Mouse (Mus musculus) hindbrain, embryonic 13.5 days (tissue): ENCODE measurements at regions not wholly inside any gene's neighbourhood (a gene's known extent, or its start where the extent isn't known, plus 50 kb on each side); places are given as distances from the start of the nearest gene placed in this dataset.

Experiments used
- ATAC-seq: fragments of 200-750 bp; cut with Nextera tagmentation; 2 replicates; pipeline ENCODE4 v1.8.0; 2017; ENCODE audit warnings: moderate TSS enrichment; ENCODE audit not compliant: low FRiP score
- H3K27ac ChIP-seq: fragments of 300-500 bp; sonication (generic); 2 replicates; pipeline ENCODE4 v1.5.1; 2015; ENCODE audit warnings: inconsistent platforms, mild to moderate bottlenecking, moderate library complexity
- H3K27me3 ChIP-seq: fragments of 300-500 bp; sonication (generic); 2 replicates; pipeline ENCODE4 v1.6.1; 2015; ENCODE audit warnings: mild to moderate bottlenecking, inconsistent platforms
- H3K36me3 ChIP-seq: fragments of 300-500 bp; sonication (generic); 2 replicates; pipeline ENCODE4 v1.6.1; 2015; ENCODE audit warnings: mild to moderate bottlenecking, inconsistent platforms
- H3K4me1 ChIP-seq: fragments of 300-500 bp; sonication (generic); replicated peaks from 2 replicates; pipeline ENCODE4 v1.6.1; 2015; ENCODE audit warnings: inconsistent platforms
- H3K4me2 ChIP-seq: fragments of 300-500 bp; sonication (generic); 2 replicates; pipeline ENCODE4 v1.6.1; 2015; ENCODE audit warnings: inconsistent platforms, mild to moderate bottlenecking, moderate library complexity
- H3K4me3 ChIP-seq: fragments of 300-500 bp; sonication (generic); 2 replicates; pipeline ENCODE4 v1.5.1; 2015; ENCODE audit warnings: mild to moderate bottlenecking, inconsistent platforms
- H3K9ac ChIP-seq: fragments of 300-500 bp; sonication (generic); 2 replicates; pipeline ENCODE4 v1.6.1; 2015; ENCODE audit warnings: mild to moderate bottlenecking, inconsistent platforms
- H3K9me3 ChIP-seq: fragments of 300-500 bp; sonication (generic); 2 replicates; pipeline ENCODE4 v1.6.1; 2016; ENCODE audit warnings: inconsistent platforms
- WGBS: fragments of 180-500 bp; shearing (Covaris S2); methylation state at CpG from one replicate; pipeline ENCODE4 v1.1.7; 2015; 5-methylcytosine and 5-hydroxymethylcytosine counted together

GRCm38 (mm10) chr6:24238541-24238940, 70.6 kb upstream of the Slc13a1 start:
- no peaks in the 10 kb centered on the region for H3K4me1 ChIP-seq
- no peak overlapping the region for H3K27ac ChIP-seq
- ATAC-seq, result no peak
- no peaks in the 10 kb centered on the region for H3K9me3 ChIP-seq
- no peaks in the 10 kb centered on the region for H3K36me3 ChIP-seq
- 72% methylated on average over 1 of the region's 1 CpGs for WGBS
- no peak overlapping the region for H3K4me2 ChIP-seq
- H3K4me3 ChIP-seq, result no peak overlapping the region
- H3K9ac ChIP-seq, result no peak overlapping the region
- no peaks in the 10 kb centered on the region for H3K27me3 ChIP-seq

GRCm38 (mm10) chr6:24238054-24238453, 70.2 kb upstream of the Slc13a1 start:
- Histone ChIP-seq H3K4me2 (no peak overlapping the region), H3K9ac (no peak overlapping the region), H3K36me3 (no peaks in the 10 kb centered on the region), H3K27me3 (no peaks in the 10 kb centered on the region), H3K4me1 (no peaks in the 10 kb centered on the region), H3K4me3 (no peak overlapping the region), H3K27ac (no peak overlapping the region), H3K9me3 (no peaks in the 10 kb centered on the region)
- no peak for ATAC-seq
- WGBS, result 71% methylated on average over 2 of the region's 2 CpGs

GRCm38 (mm10) chr6:24233626-24234025, 65.7 kb upstream of the Slc13a1 start:
- no peak overlapping the region for H3K4me2 ChIP-seq
- H3K9ac ChIP-seq, result no peak overlapping the region
- no peak overlapping the region for H3K4me3 ChIP-seq
- no peak overlapping the region for H3K27ac ChIP-seq
- no peaks in the 10 kb centered on the region for H3K36me3 ChIP-seq
- ATAC-seq, result no peak
- no peaks in the 10 kb centered on the region for H3K4me1 ChIP-seq
- 88% methylated on average over 2 of the region's 2 CpGs for WGBS
- no peaks in the 10 kb centered on the region for H3K9me3 ChIP-seq
- H3K27me3 ChIP-seq, result no peaks in the 10 kb centered on the region

GRCm38 (mm10) chr6:24220589-24220988, 52.7 kb upstream of the Slc13a1 start:
- Histone ChIP-seq H3K36me3 (no peaks in the 10 kb centered on the region), H3K4me3 (no peak overlapping the region), H3K27me3 (no peaks in the 10 kb centered on the region), H3K4me2 (no peak overlapping the region), H3K9ac (no peak overlapping the region), H3K4me1 (no peaks in the 10 kb centered on the region), H3K9me3 (no peaks in the 10 kb centered on the region), H3K27ac (no peak overlapping the region)
- 90% methylated on average over 1 of the region's 1 CpGs for WGBS
- ATAC-seq, result no peak

DNA sequence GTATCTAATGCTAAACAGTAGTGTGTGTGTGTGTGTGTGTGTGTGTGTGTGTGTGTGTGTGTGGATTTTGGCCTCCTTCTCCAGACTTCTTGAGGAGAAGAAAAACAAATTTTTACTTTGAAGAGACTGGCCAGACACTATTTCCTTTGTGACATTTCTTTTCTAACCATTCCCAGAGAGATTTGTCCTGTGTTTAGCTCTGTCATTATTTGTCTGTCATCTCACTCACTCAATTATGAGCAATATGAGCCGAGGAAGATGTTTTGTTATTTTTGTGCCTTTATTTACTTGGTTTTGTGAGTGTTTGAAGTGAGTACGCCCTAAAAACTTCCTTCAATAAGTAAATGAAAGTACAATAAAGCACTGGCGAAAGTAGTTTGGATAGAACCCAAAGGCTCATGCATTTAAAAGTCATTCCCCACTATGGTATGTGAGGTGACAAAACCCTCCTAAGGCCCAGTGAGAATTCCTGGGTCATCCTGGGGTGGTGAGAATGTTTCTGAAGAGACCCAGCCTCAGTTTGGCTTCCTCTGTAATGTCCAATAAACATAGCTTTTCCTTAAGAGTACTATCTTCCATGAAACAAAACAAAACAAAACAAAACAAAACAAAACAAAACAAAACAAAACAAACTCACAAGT, 52.1 kb upstream of the Slc13a1 start:
- Histone ChIP-seq H3K9me3 (no peaks in the 10 kb centered on the region), H3K9ac (no peak overlapping the region), H3K27me3 (no peaks in the 10 kb centered on the region), H3K36me3 (no peaks in the 10 kb centered on the region), H3K4me1 (no peaks in the 10 kb centered on the region), H3K4me3 (no peak overlapping the region), H3K27ac (no peak overlapping the region), H3K4me2 (no peak overlapping the region)
- no peak for ATAC-seq
- WGBS, result 74% methylated on average over 3 of the region's 3 CpGs
